Comparison of ENCODE assay signal across 17 mouse cellular contexts in the genomic region with DNA sequence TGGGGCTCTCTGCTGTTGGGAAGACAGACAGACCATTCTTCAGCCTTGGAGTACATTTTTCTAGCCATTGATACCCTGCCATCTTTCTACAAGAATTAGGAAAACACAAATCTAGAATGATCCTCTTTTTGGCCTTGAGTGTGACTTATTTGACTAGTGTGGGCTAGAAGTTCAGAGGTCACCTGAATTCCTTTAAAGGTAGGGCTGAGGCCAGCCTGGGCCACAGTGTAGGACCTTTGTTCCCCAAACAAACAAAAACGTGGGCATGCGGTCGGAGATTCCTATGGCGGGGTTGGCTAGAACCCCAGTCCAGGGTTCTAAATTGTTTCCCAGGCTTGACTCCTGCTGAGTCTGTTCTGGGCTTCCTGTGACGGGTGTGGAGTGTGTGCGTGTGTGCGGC.
"Had no signal": no experiment of that assay in that cellular context is flagged by ENCODE, and none has a peak within 500 bp of the region (broad histone marks: within the 10 kb centered on the region; RNA-seq: fewer than 3 reads in every experiment).

No protein-coding gene starts in this region.

- H3K4me3 ChIP-seq: intestine, embryonic 15.5 days; kidney, embryonic 15.5 days; limb, embryonic 13.5 days; midbrain, embryonic 12.5 days; stomach, embryonic 15.5 days had no signal

- ATAC-seq: intestine, embryonic 15.5 days had no signal

- H3K9me3 ChIP-seq: intestine, embryonic 15.5 days; kidney, embryonic 15.5 days; limb, embryonic 13.5 days; midbrain, embryonic 12.5 days; stomach, embryonic 15.5 days had no signal

- H3K27ac ChIP-seq: intestine, embryonic 15.5 days; kidney, embryonic 15.5 days; limb, embryonic 13.5 days; midbrain, embryonic 12.5 days; stomach, embryonic 15.5 days had no signal

- H3K9ac ChIP-seq: intestine, embryonic 15.5 days; kidney, embryonic 15.5 days; limb, embryonic 13.5 days; midbrain, embryonic 12.5 days; stomach, embryonic 15.5 days had no signal

- H3K4me2 ChIP-seq: intestine, embryonic 15.5 days; kidney, embryonic 15.5 days; limb, embryonic 13.5 days; midbrain, embryonic 12.5 days; stomach, embryonic 15.5 days had no signal

- DNase-seq: kidney, adult 11 months; kidney, adult 8-10 months; kidney, postnatal 14 days; kidney, postnatal 4 days; left cerebral cortex, postnatal 4 days; lung, adult 18-20 months; lung, postnatal 14 days; lung, postnatal 4 days; retina, postnatal 1 day; right cerebral cortex, postnatal 25 days; spleen, adult 18-20 months; thymus, postnatal 25 days had no signal

- H3K27me3 ChIP-seq: intestine, embryonic 15.5 days; kidney, embryonic 15.5 days; limb, embryonic 13.5 days; midbrain, embryonic 12.5 days; stomach, embryonic 15.5 days had no signal
